Comparison of ENCODE assay signal across 13 mouse cellular contexts in the genomic region with DNA sequence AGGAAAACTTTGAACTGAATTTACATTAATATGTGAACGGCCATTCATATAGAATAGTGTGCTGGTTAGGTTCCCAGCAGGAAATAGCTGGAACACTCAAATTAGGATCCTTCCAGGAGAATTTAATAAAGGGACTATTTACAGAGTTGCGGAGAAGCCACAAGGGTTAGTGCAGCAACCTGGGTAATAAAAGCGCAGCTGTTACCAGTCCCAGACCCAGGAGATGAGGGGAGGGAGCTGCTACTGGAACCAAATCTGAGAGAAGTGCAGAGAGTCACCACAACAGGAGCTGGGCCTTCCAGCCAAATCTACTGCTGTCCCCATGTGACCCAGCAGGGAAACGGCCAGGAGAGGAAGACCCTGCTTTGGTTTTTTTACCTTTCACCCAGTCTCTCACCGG.
"Had no signal": no experiment of that assay in that cellular context is flagged by ENCODE, and none has a peak within 500 bp of the region (broad histone marks: within the 10 kb centered on the region; RNA-seq: fewer than 3 reads in every experiment).

No protein-coding gene starts in this region.

- H3K9me3 ChIP-seq: liver, embryonic 12.5 days; midbrain, embryonic 12.5 days; neural tube, embryonic 13.5 days; stomach, embryonic 15.5 days had no signal

- H3K9ac ChIP-seq: liver, embryonic 12.5 days; lung, embryonic 14.5 days; midbrain, embryonic 12.5 days; neural tube, embryonic 13.5 days; stomach, embryonic 15.5 days had no signal

- H3K27me3 ChIP-seq: liver, embryonic 12.5 days; midbrain, embryonic 12.5 days; neural tube, embryonic 13.5 days; stomach, embryonic 15.5 days had no signal

- H3K4me2 ChIP-seq: liver, embryonic 12.5 days; lung, embryonic 14.5 days; midbrain, embryonic 12.5 days; neural tube, embryonic 13.5 days; stomach, embryonic 15.5 days had no signal

- H3K4me1 ChIP-seq: liver, embryonic 12.5 days; megakaryocyte, embryonic 14.5 days; stomach, embryonic 15.5 days had no signal

- H3K27ac ChIP-seq: liver, embryonic 12.5 days; macrophage; midbrain, embryonic 12.5 days; neural tube, embryonic 13.5 days; stomach, embryonic 15.5 days had no signal

- DNase-seq: kidney, adult 11 months; left cerebral cortex, postnatal 4 days; lung, embryonic 14.5 days; lung, postnatal 10 days; right cerebral cortex, postnatal 4 days; thymus, postnatal 36 days had no signal

- H3K36me3 ChIP-seq: liver, embryonic 12.5 days; midbrain, embryonic 12.5 days; neural tube, embryonic 13.5 days; stomach, embryonic 15.5 days had no signal

- ATAC-seq: liver, embryonic 12.5 days; midbrain, embryonic 16.5 days had no signal

- H3K4me3 ChIP-seq: liver, embryonic 12.5 days; megakaryocyte, embryonic 14.5 days; midbrain, embryonic 12.5 days; neural tube, embryonic 13.5 days; stomach, embryonic 15.5 days had no signal
